ENCODE assay signal across 8 mouse cellular contexts in genomic region chr19:44655719-44656118, GRCm38 (mm10).
DNase-seq lines count a peak whose midpoint lies in the region; ATAC-seq and TF ChIP-seq lines count a peak whose summit lies in the region.

No protein-coding gene starts in this region.

- 0 out of 2 replicates have a peak, but pooled peaks have one; percentile 20 for TF ChIP-seq CTCF in thymus, adult 2 months (IDR thresholded peaks at IDR 0.05; ENCODE audit: borderline replicate concordance, control insufficient read depth, extremely low read depth, insufficient read depth, low read length, poor library complexity)

- TF ChIP-seq POLR2A in thymus, adult 2 months (IDR thresholded peaks at IDR 0.05; ENCODE audit: control insufficient read depth, extremely low read depth, insufficient read depth, low read length, poor library complexity), result no peak

- no peak overlapping the region for H3K27ac ChIP-seq in thymus, adult 2 months (ENCODE audit: control insufficient read depth, insufficient read depth, low read length)

- H3K27me3 ChIP-seq in thymus, adult 2 months (ENCODE audit: control insufficient read depth, insufficient read depth, low read length), result no peaks in the 10 kb centered on the region; the same call in 1 of the 2 replicates

- WGBS in thymus, adult 2 months, result 15% methylated on average over 6 of the region's 6 CpGs

- DNase-seq in frontal cortex, postnatal 36 days (ENCODE audit: low spot score in 2 of 2), result no peak
- no peak for DNase-seq in thymus, adult 2 months
- no peak for DNase-seq in thymus, adult 18-20 months
- peak; percentile 71 for DNase-seq in embryo, embryonic 9.5 days (ENCODE audit: extremely low spot score)
- peak; percentile 12 for DNase-seq in induced T-regulatory cell, adult 2 months (ENCODE audit: low read depth)
- no peak for DNase-seq in spleen, postnatal 36 days (ENCODE audit: low spot score in 2 of 2)

- ATAC-seq in frontal cortex, adult (ENCODE audit: low TSS enrichment), result 0 out of 2 replicates have a peak, but pooled peaks have one; percentile 44
- ATAC-seq in megakaryocyte-erythroid progenitor cell, adult 5-6 weeks (replicated peaks; ENCODE audit: low FRiP score, low TSS enrichment, poor library complexity, severe bottlenecking), result 0 out of 2 replicates have a peak, but pooled peaks have one; percentile 52

- no peak overlapping the region for H3K4me3 ChIP-seq in thymus, adult 2 months (ENCODE audit: control insufficient read depth, insufficient read depth, low read length)

- no peaks in the 10 kb centered on the region for H3K36me3 ChIP-seq in thymus, adult 2 months (ENCODE audit: control insufficient read depth, insufficient read depth, low read length)

- no peaks in the 10 kb centered on the region for H3K4me1 ChIP-seq in thymus, adult 2 months (replicated peaks; ENCODE audit: control insufficient read depth, insufficient read depth, low read length)

Comparison
In these comparisons a context has a peak if more than half of its experiments do, and no peak if none do; other contexts are left out.
1. DNase-seq: peak in embryo, embryonic 9.5 days (single experiment) and induced T-regulatory cell, adult 2 months (single experiment); none in frontal cortex, postnatal 36 days (0 of 2), thymus, adult 2 months (single experiment), thymus, adult 18-20 months (0 of 2) and spleen, postnatal 36 days (0 of 2).